Mouse (Mus musculus) kidney, postnatal 25 days (tissue): ENCODE measurements at regions not wholly inside any gene's neighbourhood (a gene's known extent, or its start where the extent isn't known, plus 50 kb on each side); places are given as distances from the start of the nearest gene placed in this dataset.
A peak's percentile ranks its signal among the peaks of the same experiment; 100 is the strongest.

ENCODE experiments used
- DNase-seq, 2 experiments: peaks; one replicate each; pipeline ENCODE4 v3.0.0; 2021; ENCODE audit warnings: mixed read lengths in 2 of 2

- no peak for DNase-seq
These were observed 133.3 kb upstream of the Cdh10 start for GRCm38 (mm10) chr15:18685439-18685838.

GRCm38 (mm10) chr15:18696680-18697284 lies 122.0 kb upstream of the Cdh10 start:
- DNase-seq: no peak

GRCm38 (mm10) chr15:18744266-18744665 lies 74.5 kb upstream of the Cdh10 start:
- DNase-seq: no peak

GRCm38 (mm10) chr15:18748574-18749246 lies 70.0 kb upstream of the Cdh10 start:
- peak in 1 of 2 experiments; percentile 20 for DNase-seq
